Mouse (Mus musculus) liver, adult 2 months (tissue): ENCODE data around the gene Dhx30.
"Not testable (repeated sequence)": the region's sequence is repeated elsewhere in the genome, so short reads cannot be mapped to it uniquely, and the experiment has no call there.

Experiments
- CTCF ChIP-seq: fragments of 200-500 bp; IDR thresholded peaks from 2 replicates; pipeline ENCODE4 v1.5.1; 2011; ENCODE audit warnings: low read depth, low read length, control low read depth
- POLR2A ChIP-seq: fragments of 200-500 bp; IDR thresholded peaks from 2 replicates; pipeline ENCODE4 v1.6.1; 2011; ENCODE audit warnings: low read length, control low read depth; ENCODE audit not compliant: insufficient read depth; ENCODE audit errors: extremely low read depth

DNA sequence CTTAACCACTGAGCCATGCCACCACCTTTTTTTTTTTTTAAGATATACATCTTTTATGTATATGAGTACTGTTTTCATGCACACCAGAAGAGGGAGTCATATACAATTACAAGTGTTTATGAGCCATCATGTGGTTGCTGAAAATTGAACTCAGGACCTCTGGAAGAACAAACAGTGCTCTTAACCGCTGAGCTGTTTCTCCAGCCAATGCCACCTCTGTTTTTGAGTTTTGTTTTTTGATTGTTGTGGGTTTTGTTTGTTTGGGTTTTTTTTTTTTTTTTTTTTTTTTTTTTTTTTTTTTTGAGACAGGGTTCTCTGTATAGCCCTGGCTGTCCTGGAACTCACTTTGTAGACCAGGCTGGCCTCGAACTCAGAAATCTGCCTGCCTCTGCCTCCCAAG, 42.9 kb upstream of the Dhx30 start:
- TF ChIP-seq POLR2A, CTCF: not testable (repeated sequence)
